Mouse (Mus musculus) forebrain, embryonic 15.5 days (tissue): ENCODE measurements around the gene Cdc27. TPM values are rescaled to one million over a fixed set of nuclear protein-coding genes. Genes with fewer than 3 reads are reported as not detected.

Experiments used
- ATAC-seq: fragments of 200-750 bp; cut with Nextera tagmentation; replicated peaks from 2 replicates; pipeline ENCODE4 v1.8.0; 2017; ENCODE audit warnings: mild to moderate bottlenecking, moderate TSS enrichment, moderate library complexity
- H3K27ac ChIP-seq: fragments of 300-500 bp; sonication (generic); replicated peaks from 2 replicates; pipeline ENCODE4 v1.5.1; 2015; ENCODE audit warnings: mild to moderate bottlenecking, inconsistent platforms
- H3K27me3 ChIP-seq: fragments of 300-500 bp; sonication (generic); 2 replicates; pipeline ENCODE4 v1.6.1; 2015; ENCODE audit warnings: inconsistent platforms
- H3K36me3 ChIP-seq: fragments of 300-500 bp; sonication (generic); 2 replicates; pipeline ENCODE4 v1.6.1; 2015; ENCODE audit warnings: mild to moderate bottlenecking, inconsistent platforms
- H3K4me1 ChIP-seq: fragments of 300-500 bp; sonication (generic); 2 replicates; pipeline ENCODE4 v1.6.1; 2015; ENCODE audit warnings: inconsistent platforms
- H3K4me2 ChIP-seq: fragments of 300-500 bp; sonication (generic); replicated peaks from 2 replicates; pipeline ENCODE4 v1.6.1; 2015; ENCODE audit warnings: mild to moderate bottlenecking, inconsistent platforms
- H3K4me3 ChIP-seq: fragments of 300-500 bp; sonication (generic); 2 replicates; pipeline ENCODE4 v1.5.1; 2015; ENCODE audit warnings: mild to moderate bottlenecking, inconsistent platforms
- H3K9ac ChIP-seq: fragments of 300-500 bp; sonication (generic); replicated peaks from 2 replicates; pipeline ENCODE4 v1.6.1; 2015; ENCODE audit warnings: mild to moderate bottlenecking, inconsistent platforms
- H3K9me3 ChIP-seq: fragments of 300-500 bp; sonication (generic); 2 replicates; pipeline ENCODE4 v1.6.1; 2016; ENCODE audit warnings: inconsistent platforms
- WGBS: fragments of 180-500 bp; shearing (Covaris S2); methylation state at CpG from one replicate; pipeline ENCODE4 v1.1.7; 2015; ENCODE audit warnings: mixed read lengths; 5-methylcytosine and 5-hydroxymethylcytosine counted together
- polyA plus RNA-seq: library from polyadenylated mRNA; unstranded; fragments of >200 nt; fragmentation: Nextera tagmentation; extraction: Ambion mirVana; gene quantifications from 2 replicates; pipeline ENCODE4 v1.2.1, GENCODE M21; 2015

Cdc27 gene
- 37.6 and 38.8 TPM in 2 replicates for polyA plus RNA-seq

DNA sequence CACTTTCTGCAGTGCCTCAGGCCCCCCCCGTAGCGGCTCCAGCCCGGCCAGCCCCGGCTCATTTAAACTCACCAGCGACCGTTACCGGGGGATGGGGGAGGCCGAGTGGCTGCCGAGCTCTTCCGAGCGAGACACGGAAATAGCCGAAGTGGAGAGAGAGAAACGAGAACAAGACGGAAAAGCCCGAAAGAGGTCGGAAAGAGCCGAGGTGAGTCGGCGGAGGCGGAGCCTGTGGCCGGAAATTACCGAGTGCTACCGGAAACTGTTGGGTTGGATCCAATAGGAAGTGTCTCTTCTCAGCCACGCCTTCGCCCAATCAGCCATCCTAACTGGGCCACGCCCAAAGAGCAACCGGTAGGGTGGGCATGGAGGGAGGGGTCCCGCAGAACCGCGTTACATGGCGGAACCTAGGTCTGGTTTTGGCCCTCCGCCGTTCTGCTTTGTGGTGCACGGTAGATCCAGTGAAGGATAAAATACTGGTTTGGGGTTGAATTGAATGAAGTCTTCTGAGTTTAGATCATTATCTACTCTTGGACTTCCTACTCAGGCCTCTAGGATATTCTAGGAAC is at the start of gene Cdc27, which contains the start of gene Myl4:
Gene Cdc27 (minus strand): TSS at position 215 of the 569 bp plus-strand sequence.
Gene Myl4 (plus strand): TSS at position 258 of the 569 bp plus-strand sequence.
- H3K27ac ChIP-seq: peak within 1 kb of the TSS; percentile 88
- H3K9me3 ChIP-seq: no peaks in the 10 kb centered on the region
- H3K4me1 ChIP-seq: peaks cover 22% of the 10 kb centered on the region
- H3K27me3 ChIP-seq: no peaks in the 10 kb centered on the region
- ATAC-seq: peak; percentile 97
- peak within 1 kb of the TSS; percentile 100 for H3K9ac ChIP-seq
- no peaks in the 10 kb centered on the region for H3K36me3 ChIP-seq
- H3K4me3 ChIP-seq: peak within 1 kb of the TSS; percentile 99
- H3K4me2 ChIP-seq: peak within 1 kb of the TSS; percentile 79
- 1% methylated on average over 35 of the region's 35 CpGs for WGBS

DNA sequence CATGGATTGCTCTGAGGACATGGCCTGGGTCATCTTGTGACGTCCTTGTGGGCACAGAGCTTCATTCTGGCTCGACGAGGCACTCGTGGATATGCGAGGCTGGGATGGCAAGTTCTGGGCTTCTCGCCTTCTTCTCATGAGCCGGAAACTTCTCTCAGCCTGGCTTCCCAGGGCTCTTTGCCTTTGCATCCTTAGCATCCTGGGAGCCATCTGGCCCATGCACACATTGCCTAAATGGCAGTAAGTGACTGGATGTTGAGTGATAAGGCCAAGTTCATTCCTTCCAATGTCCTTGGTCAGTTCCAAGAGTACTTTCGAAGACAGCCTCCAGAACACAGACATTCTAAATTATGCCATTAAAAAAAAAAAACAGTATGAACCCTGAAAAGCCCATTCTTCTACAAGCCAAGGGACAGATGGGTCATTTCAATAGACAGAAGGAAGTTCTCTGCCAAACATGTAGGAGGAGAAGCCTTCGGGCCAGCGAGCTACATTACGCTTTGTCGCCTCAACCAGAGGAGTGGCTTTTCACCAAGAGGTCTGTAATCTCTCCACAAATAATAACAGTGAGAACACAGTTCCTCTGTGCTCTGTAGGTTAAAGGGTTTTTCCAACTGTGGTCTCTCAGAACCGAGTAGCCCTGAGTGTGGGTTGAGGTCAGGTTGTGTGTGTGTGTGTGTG is 49.0 kb upstream of the Cdc27 start:
- Histone ChIP-seq H3K27me3 (no peaks in the 10 kb centered on the region), H3K4me2 (no peak overlapping the region), H3K4me1 (no peaks in the 10 kb centered on the region), H3K9me3 (no peaks in the 10 kb centered on the region), H3K27ac (no peak overlapping the region), H3K4me3 (no peak overlapping the region), H3K9ac (no peak overlapping the region), H3K36me3 (no peaks in the 10 kb centered on the region)
- WGBS: 86% methylated on average over 13 of the region's 13 CpGs
- ATAC-seq: no peak

GRCm38 (mm10) chr11:104596365-104596764 is 45.9 kb upstream of the Cdc27 start:
- H3K4me2 ChIP-seq: no peak overlapping the region
- no peaks in the 10 kb centered on the region for H3K27me3 ChIP-seq
- no peaks in the 10 kb centered on the region for H3K36me3 ChIP-seq
- 91% methylated on average over 10 of the region's 10 CpGs for WGBS
- H3K4me1 ChIP-seq: no peaks in the 10 kb centered on the region
- H3K4me3 ChIP-seq: no peak overlapping the region
- no peaks in the 10 kb centered on the region for H3K9me3 ChIP-seq
- no peak overlapping the region for H3K27ac ChIP-seq
- no peak for ATAC-seq
- H3K9ac ChIP-seq: no peak overlapping the region

DNA sequence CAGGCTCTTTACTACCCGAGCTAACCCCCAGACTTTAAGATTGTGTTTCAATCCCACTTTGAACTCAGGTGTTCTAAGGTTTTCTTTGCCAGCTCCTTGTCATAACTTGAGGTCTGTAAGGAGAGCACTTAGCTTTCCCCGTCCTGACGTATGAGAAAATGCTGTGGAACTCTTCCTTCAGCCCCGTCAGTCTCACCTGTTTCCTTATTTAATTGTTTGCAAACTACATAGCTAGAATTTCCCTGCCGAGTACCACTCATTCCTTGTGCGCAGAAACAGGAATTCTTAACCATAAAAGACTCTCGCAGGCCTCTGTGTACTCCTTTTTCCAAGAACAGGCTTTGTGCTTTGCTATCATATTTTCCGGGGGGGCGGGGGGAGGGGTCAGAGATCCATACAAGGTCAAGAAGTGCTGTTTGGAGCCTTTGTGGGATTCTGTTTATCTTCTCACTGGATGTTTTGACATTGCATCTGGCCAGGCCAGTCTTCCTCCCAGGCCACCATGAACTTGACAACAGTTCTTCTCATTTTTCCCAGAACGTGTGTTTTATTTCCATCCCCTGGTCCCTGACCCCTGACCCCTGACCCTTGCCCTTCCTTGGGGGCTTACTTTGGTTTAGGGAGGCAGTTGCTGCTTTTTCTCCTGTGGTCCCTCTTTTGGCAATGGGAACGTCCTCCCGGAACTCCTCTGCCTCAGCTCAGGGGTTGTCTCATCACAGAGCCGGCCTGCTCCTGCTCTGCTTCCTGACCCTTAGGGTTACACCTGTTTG is 41.8 kb upstream of the Cdc27 start:
- Histone ChIP-seq H3K9me3 (peaks cover 4% of the 10 kb centered on the region; the same call in 1 of the 2 replicates), H3K27me3 (no peaks in the 10 kb centered on the region), H3K4me3 (no peak overlapping the region), H3K36me3 (no peaks in the 10 kb centered on the region), H3K4me2 (no peak overlapping the region), H3K27ac (no peak overlapping the region), H3K4me1 (no peaks in the 10 kb centered on the region), H3K9ac (no peak overlapping the region)
- 77% methylated on average over 13 of the region's 13 CpGs for WGBS
- ATAC-seq: no peak

DNA sequence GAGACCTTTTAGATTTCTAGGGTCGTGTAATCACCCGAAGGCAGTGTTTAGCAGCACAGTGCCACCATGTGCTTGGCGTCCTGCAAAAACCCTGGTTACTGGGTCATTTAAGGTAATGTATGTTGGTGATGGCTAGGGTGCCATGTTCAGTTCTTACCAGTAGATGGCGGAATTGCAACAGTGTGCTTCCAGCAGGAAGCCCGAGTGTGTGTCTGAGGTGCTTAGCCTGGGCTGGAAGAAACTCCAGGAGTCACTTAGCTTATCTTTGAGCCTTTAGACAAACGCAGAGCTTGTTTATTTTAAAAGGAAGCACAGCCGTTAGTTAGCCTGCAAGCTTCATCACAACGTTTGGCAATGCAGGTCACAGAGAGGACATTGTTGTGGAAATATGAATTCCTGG is 39.7 kb upstream of the Cdc27 start:
- ATAC-seq: peak; percentile 41; the same call in 1 of the 2 replicates
- no peak overlapping the region for H3K9ac ChIP-seq
- no peak overlapping the region for H3K4me3 ChIP-seq
- H3K4me2 ChIP-seq: no peak overlapping the region
- H3K9me3 ChIP-seq: peaks cover 4% of the 10 kb centered on the region; the same call in 1 of the 2 replicates
- H3K36me3 ChIP-seq: no peaks in the 10 kb centered on the region
- no peak overlapping the region for H3K27ac ChIP-seq
- no peaks in the 10 kb centered on the region for H3K4me1 ChIP-seq
- WGBS: 4% methylated on average over 8 of the region's 8 CpGs
- no peaks in the 10 kb centered on the region for H3K27me3 ChIP-seq

DNA sequence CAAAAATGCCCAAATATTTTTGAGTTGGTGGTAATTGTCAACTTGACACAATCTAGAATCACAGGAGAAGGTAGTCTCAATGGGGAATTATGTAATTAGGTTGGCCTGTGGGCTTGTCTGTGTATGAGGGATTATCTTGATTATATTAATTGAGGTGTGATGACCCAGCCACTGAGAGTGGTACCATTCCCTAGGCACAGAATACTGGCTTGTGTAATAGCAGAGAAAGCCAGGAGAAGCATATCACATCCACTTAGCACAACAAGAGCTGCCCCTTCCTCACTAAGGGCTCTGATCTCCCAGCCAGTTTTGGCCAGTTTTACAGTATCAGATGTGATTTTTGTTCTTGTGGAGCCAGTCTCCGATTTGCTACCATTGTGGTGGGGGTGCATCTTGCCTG is 39.1 kb upstream of the Cdc27 start:
- Histone ChIP-seq H3K36me3 (no peaks in the 10 kb centered on the region), H3K4me2 (no peak overlapping the region), H3K4me3 (no peak overlapping the region), H3K27me3 (no peaks in the 10 kb centered on the region), H3K9ac (no peak overlapping the region), H3K27ac (no peak overlapping the region), H3K9me3 (peaks cover 4% of the 10 kb centered on the region; the same call in 1 of the 2 replicates), H3K4me1 (no peaks in the 10 kb centered on the region)
- no peak for ATAC-seq
- WGBS: 74% methylated on average over 1 of the region's 1 CpGs

GRCm38 (mm10) chr11:104588513-104588912 is 38.1 kb upstream of the Cdc27 start:
- H3K4me1 ChIP-seq: no peaks in the 10 kb centered on the region
- no peak for ATAC-seq
- H3K9ac ChIP-seq: no peak overlapping the region
- no peaks in the 10 kb centered on the region for H3K36me3 ChIP-seq
- no peak overlapping the region for H3K4me3 ChIP-seq
- no peak overlapping the region for H3K4me2 ChIP-seq
- no peaks in the 10 kb centered on the region for H3K27me3 ChIP-seq
- 85% methylated on average over 2 of the region's 2 CpGs for whole genome bisulfite sequencing
- H3K27ac ChIP-seq: no peak overlapping the region
- H3K9me3 ChIP-seq: peaks cover 4% of the 10 kb centered on the region; the same call in 1 of the 2 replicates

DNA sequence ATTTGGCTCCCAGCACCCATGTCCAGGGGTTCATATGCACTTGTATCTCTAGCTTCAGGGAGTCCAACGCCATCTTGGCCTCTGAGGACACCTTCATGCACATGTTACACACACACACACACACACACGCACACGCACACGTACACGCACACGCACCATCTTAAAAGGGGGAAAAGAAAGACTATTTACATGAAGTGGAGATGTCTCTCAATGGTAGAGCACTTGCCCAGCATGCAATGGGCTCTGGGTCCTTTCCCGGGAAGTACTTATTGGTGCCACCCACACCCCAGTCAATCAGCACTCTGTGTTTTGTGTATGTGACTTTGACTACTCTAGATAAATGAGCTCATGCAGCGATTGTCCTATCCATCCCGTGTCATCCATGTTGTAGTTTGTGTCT is 37.5 kb upstream of the Cdc27 start:
- no peak for ATAC-seq
- WGBS: 96% methylated on average over 9 of the region's 9 CpGs
- Histone ChIP-seq H3K9me3 (peaks cover 4% of the 10 kb centered on the region; the same call in 1 of the 2 replicates), H3K9ac (no peak overlapping the region), H3K4me3 (no peak overlapping the region), H3K27me3 (no peaks in the 10 kb centered on the region), H3K36me3 (no peaks in the 10 kb centered on the region), H3K4me1 (no peaks in the 10 kb centered on the region), H3K4me2 (no peak overlapping the region), H3K27ac (no peak overlapping the region)

DNA sequence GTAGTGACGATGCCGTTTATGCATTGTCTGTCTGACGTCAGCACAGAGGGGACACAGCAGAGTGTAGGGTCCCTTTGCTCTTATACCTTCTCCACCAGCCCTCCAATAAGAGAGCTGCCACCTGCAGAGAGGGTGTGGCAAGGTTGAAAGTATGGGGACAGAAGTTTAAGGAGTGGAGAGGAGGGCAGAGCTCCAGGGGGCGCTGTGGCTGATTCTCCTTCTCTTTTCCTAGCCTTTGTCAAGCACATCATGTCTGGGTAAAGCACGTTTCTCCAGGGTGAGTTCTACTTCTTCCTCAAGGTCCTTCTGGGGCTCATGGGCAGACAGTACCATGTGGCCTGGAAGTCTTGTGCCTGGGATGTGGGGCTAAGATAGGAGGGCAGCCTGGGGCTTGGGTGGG is 35.1 kb upstream of the Cdc27 start:
- Histone ChIP-seq H3K4me2 (no peak overlapping the region), H3K27ac (no peak overlapping the region), H3K9ac (no peak overlapping the region), H3K4me3 (no peak overlapping the region), H3K4me1 (no peaks in the 10 kb centered on the region), H3K27me3 (no peaks in the 10 kb centered on the region), H3K36me3 (no peaks in the 10 kb centered on the region), H3K9me3 (peaks cover 4% of the 10 kb centered on the region; the same call in 1 of the 2 replicates)
- 77% methylated on average over 5 of the region's 5 CpGs for WGBS
- no peak for ATAC-seq

DNA sequence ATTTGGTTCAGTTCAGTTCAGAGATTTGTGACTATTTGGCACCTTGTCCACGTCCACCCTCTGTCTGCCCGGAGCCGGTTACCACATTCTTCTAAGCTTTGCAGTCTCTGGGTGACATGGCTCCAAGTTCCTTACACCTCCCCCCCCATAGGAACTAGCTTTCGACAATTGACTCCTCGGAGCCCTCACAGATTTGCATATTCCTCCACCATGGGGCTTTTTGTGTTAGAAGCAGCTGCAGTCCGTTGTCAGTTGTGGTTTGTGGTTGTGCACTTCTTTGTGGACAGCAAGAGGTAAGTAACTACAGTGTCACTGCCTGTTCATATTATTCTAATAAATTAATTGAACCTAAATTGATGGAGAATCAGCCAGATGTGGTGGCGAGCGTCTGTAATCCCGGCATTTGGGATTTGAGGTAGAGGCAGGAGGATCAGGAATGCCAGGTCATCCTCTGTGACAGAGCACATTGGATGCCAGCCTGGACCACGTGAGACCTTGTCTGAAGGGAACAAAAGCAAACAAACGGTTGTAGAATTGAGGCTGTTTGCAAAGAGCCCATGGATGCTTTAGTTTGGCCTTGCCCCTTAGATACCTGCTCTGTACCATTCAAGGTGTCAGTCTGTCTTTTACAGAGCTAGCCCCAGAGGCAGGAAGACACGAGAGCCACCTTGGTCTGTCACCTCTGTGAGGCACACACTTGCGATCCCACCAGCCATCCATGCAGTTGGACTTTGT is 32.4 kb upstream of the Cdc27 start:
- H3K27me3 ChIP-seq: no peaks in the 10 kb centered on the region
- H3K36me3 ChIP-seq: no peaks in the 10 kb centered on the region
- no peak overlapping the region for H3K9ac ChIP-seq
- no peak overlapping the region for H3K4me2 ChIP-seq
- H3K27ac ChIP-seq: no peak overlapping the region
- ATAC-seq: no peak
- no peaks in the 10 kb centered on the region for H3K9me3 ChIP-seq
- WGBS: 62% methylated on average over 13 of the region's 13 CpGs
- no peak overlapping the region for H3K4me3 ChIP-seq
- no peaks in the 10 kb centered on the region for H3K4me1 ChIP-seq

GRCm38 (mm10) chr11:104582308-104582606 is 31.8 kb upstream of the Cdc27 start:
- Histone ChIP-seq H3K9me3 (no peaks in the 10 kb centered on the region), H3K4me1 (no peaks in the 10 kb centered on the region), H3K27ac (no peak overlapping the region), H3K4me3 (no peak overlapping the region), H3K27me3 (no peaks in the 10 kb centered on the region), H3K9ac (no peak overlapping the region), H3K4me2 (no peak overlapping the region), H3K36me3 (no peaks in the 10 kb centered on the region)
- no peak for ATAC-seq
- WGBS: 94% methylated on average over 2 of the region's 2 CpGs
